Mouse (Mus musculus): ENCODE measurements around the gene Bfsp2. TPM values are rescaled to one million over a fixed set of nuclear protein-coding genes. Genes with fewer than 3 reads are reported as not detected.

Bfsp2 gene
- polyA plus RNA-seq, 1 experiment from 2014 or later, result 0.96 TPM

- no peaks in the 10 kb centered on the region for H3K9me3 ChIP-seq (replicated peaks; ENCODE audit: low read length)
- no peak overlapping the region for H3K27ac ChIP-seq
- WGBS, result 12% methylated on average over 2 of the region's 2 CpGs
- H3K4me3 ChIP-seq (replicated peaks; ENCODE audit: low read depth, low read length), result no peak overlapping the region
- ATAC-seq (replicated peaks; ENCODE audit: low FRiP score, low read depth) (peak; percentile 48; the same call in 1 of the 2 replicates), DNase-seq (ENCODE audit: low spot score) (peak; percentile 84)
- no peak overlapping the region for H3K9ac ChIP-seq (ENCODE audit: low read depth, low read length)
- peak; percentile 98 for TF ChIP-seq CTCF (IDR thresholded peaks at IDR 0.05; ENCODE audit: low read depth)
- H3K4me1 ChIP-seq (replicated peaks; ENCODE audit: insufficient read depth, low read length), result no peaks in the 10 kb centered on the region
- no peaks in the 10 kb centered on the region for H3K36me3 ChIP-seq (ENCODE audit: insufficient read depth, low read length)
- H3K27me3 ChIP-seq (ENCODE audit: insufficient read depth, low read length), result no peaks in the 10 kb centered on the region
- no peak overlapping the region for H3K4me2 ChIP-seq (ENCODE audit: low read length)
These were observed 10.2 kb upstream of the Bfsp2 start for GRCm38 (mm10) chr9:103490439-103490838.

- 83% methylated on average over 4 of the region's 4 CpGs for WGBS
- no peak for ATAC-seq (replicated peaks; ENCODE audit: low FRiP score, low read depth)
- 0 out of 2 replicates have a peak, but pooled peaks cover 2% of the 10 kb centered on the region for H3K4me1 ChIP-seq (replicated peaks; ENCODE audit: insufficient read depth, low read length)
These were observed 9.7 kb upstream of the Bfsp2 start for GRCm38 (mm10) chr9:103489883-103490282.

GRCm38 (mm10) chr9:103489096-103489495 lies 8.9 kb upstream of the Bfsp2 start:
- DNase-seq (ENCODE audit: low spot score) (no peak), ATAC-seq (replicated peaks; ENCODE audit: low FRiP score, low read depth) (no peak)
- Histone ChIP-seq H3K36me3 (ENCODE audit: insufficient read depth, low read length) (no peaks in the 10 kb centered on the region), H3K9me3 (replicated peaks; ENCODE audit: low read length) (no peaks in the 10 kb centered on the region), H3K27ac (no peak overlapping the region), H3K4me1 (replicated peaks; ENCODE audit: insufficient read depth, low read length) (0 out of 2 replicates have a peak, but pooled peaks cover 3% of the 10 kb centered on the region), H3K9ac (ENCODE audit: low read depth, low read length) (no peak overlapping the region), H3K27me3 (ENCODE audit: insufficient read depth, low read length) (no peaks in the 10 kb centered on the region), H3K4me2 (ENCODE audit: low read length) (no peak overlapping the region), H3K4me3 (replicated peaks; ENCODE audit: low read depth, low read length) (no peak overlapping the region)
- WGBS, result 46% methylated on average over 7 of the region's 7 CpGs
- TF ChIP-seq CTCF (IDR thresholded peaks at IDR 0.05; ENCODE audit: low read depth), result no peak

More at GRCm38 (mm10) chr9:103489883-103490282, 9.7 kb upstream of the Bfsp2 start:
- no peaks in the 10 kb centered on the region for H3K9me3 ChIP-seq (replicated peaks; ENCODE audit: low read length)
- no peak overlapping the region for H3K9ac ChIP-seq (ENCODE audit: low read depth, low read length)
- H3K4me2 ChIP-seq (ENCODE audit: low read length), result no peak overlapping the region
- no peak for DNase-seq (ENCODE audit: low spot score)
- no peaks in the 10 kb centered on the region for H3K27me3 ChIP-seq (ENCODE audit: insufficient read depth, low read length)
- no peak overlapping the region for H3K27ac ChIP-seq
- no peak overlapping the region for H3K4me3 ChIP-seq (replicated peaks; ENCODE audit: low read depth, low read length)
- TF ChIP-seq CTCF (IDR thresholded peaks at IDR 0.05; ENCODE audit: low read depth), result no peak
- H3K36me3 ChIP-seq (ENCODE audit: insufficient read depth, low read length), result no peaks in the 10 kb centered on the region

GRCm38 (mm10) chr9:103486262-103486661 lies 6.0 kb upstream of the Bfsp2 start:
- TF ChIP-seq CTCF (IDR thresholded peaks at IDR 0.05; ENCODE audit: low read depth), result no peak
- Histone ChIP-seq H3K9me3 (replicated peaks; ENCODE audit: low read length) (no peaks in the 10 kb centered on the region), H3K36me3 (ENCODE audit: insufficient read depth, low read length) (no peaks in the 10 kb centered on the region), H3K4me1 (replicated peaks; ENCODE audit: insufficient read depth, low read length) (0 out of 2 replicates have a peak, but pooled peaks cover 3% of the 10 kb centered on the region), H3K9ac (ENCODE audit: low read depth, low read length) (no peak overlapping the region), H3K27me3 (ENCODE audit: insufficient read depth, low read length) (no peaks in the 10 kb centered on the region), H3K27ac (no peak overlapping the region), H3K4me3 (replicated peaks; ENCODE audit: low read depth, low read length) (no peak overlapping the region), H3K4me2 (ENCODE audit: low read length) (no peak overlapping the region)
- 71% methylated on average over 6 of the region's 6 CpGs for WGBS
- no peak for DNase-seq (ENCODE audit: low spot score)
- no peak for ATAC-seq (replicated peaks; ENCODE audit: low FRiP score, low read depth)

GRCm38 (mm10) chr9:103485606-103486005 lies 5.4 kb upstream of the Bfsp2 start:
- Histone ChIP-seq H3K4me1 (replicated peaks; ENCODE audit: insufficient read depth, low read length) (0 out of 2 replicates have a peak, but pooled peaks cover 6% of the 10 kb centered on the region), H3K36me3 (ENCODE audit: insufficient read depth, low read length) (no peaks in the 10 kb centered on the region), H3K4me2 (ENCODE audit: low read length) (peak overlapping the region; percentile 13; the same call in 1 of the 2 replicates), H3K4me3 (replicated peaks; ENCODE audit: low read depth, low read length) (no peak overlapping the region), H3K9ac (ENCODE audit: low read depth, low read length) (no peak overlapping the region), H3K9me3 (replicated peaks; ENCODE audit: low read length) (no peaks in the 10 kb centered on the region), H3K27me3 (ENCODE audit: insufficient read depth, low read length) (no peaks in the 10 kb centered on the region), H3K27ac (no peak overlapping the region)
- WGBS, result 14% methylated on average over 8 of the region's 8 CpGs
- peak; percentile 53 for DNase-seq (ENCODE audit: low spot score)
- no peak for TF ChIP-seq CTCF (IDR thresholded peaks at IDR 0.05; ENCODE audit: low read depth)
- no peak for ATAC-seq (replicated peaks; ENCODE audit: low FRiP score, low read depth)

- no peak overlapping the region for H3K9ac ChIP-seq (ENCODE audit: low read depth, low read length)
- H3K4me1 ChIP-seq (replicated peaks; ENCODE audit: insufficient read depth, low read length), result 0 out of 2 replicates have a peak, but pooled peaks cover 6% of the 10 kb centered on the region
- no peaks in the 10 kb centered on the region for H3K27me3 ChIP-seq (ENCODE audit: insufficient read depth, low read length)
- H3K4me2 ChIP-seq (ENCODE audit: low read length), result no peak overlapping the region
- no peak overlapping the region for H3K27ac ChIP-seq
- H3K9me3 ChIP-seq (replicated peaks; ENCODE audit: low read length), result no peaks in the 10 kb centered on the region
- DNase-seq (ENCODE audit: low spot score), result peak; percentile 50
- no peaks in the 10 kb centered on the region for H3K36me3 ChIP-seq (ENCODE audit: insufficient read depth, low read length)
- WGBS, result 45% methylated on average over 8 of the region's 8 CpGs
- ATAC-seq (replicated peaks; ENCODE audit: low FRiP score, low read depth), result peak; percentile 47; the same call in 1 of the 2 replicates
- TF ChIP-seq CTCF (IDR thresholded peaks at IDR 0.05; ENCODE audit: low read depth), result no peak
- no peak overlapping the region for H3K4me3 ChIP-seq (replicated peaks; ENCODE audit: low read depth, low read length)
These were observed 492 bp upstream of the Bfsp2 start for GRCm38 (mm10) chr9:103480603-103481220.

All from kidney, postnatal 0 days (tissue).